Mouse (Mus musculus) cerebellum, adult 2 months (tissue): ENCODE data around the gene Mettl17.

Experiments used
- CTCF ChIP-seq: fragments of 200-500 bp; IDR thresholded peaks from 2 replicates; pipeline ENCODE4 v1.5.1; 2011; ENCODE audit warnings: low read depth, mild to moderate bottlenecking, control low read depth, low read length, moderate library complexity, borderline replicate concordance; ENCODE audit not compliant: insufficient read depth
- POLR2A ChIP-seq: fragments of 200-500 bp; IDR thresholded peaks from 2 replicates; pipeline ENCODE4 v1.6.1; 2011; ENCODE audit warnings: low read length, control low read depth, borderline replicate concordance; ENCODE audit not compliant: insufficient read depth

GRCm38 (mm10) chr14:51918125-51918524, 33.5 kb downstream of the Mettl17 start, which contains the start of gene Tppp2:
- TF ChIP-seq CTCF (no peak), POLR2A (no peak)
